Mouse (Mus musculus): Measurements from ENCODE around the gene Slc19a1. TPM values are rescaled to one million over a fixed set of nuclear protein-coding genes. Genes with fewer than 3 reads are reported as not detected.

Slc19a1 gene
- total RNA-seq, 2 experiments from 2014 or later, result 24.3 to 25.5 TPM

DNA sequence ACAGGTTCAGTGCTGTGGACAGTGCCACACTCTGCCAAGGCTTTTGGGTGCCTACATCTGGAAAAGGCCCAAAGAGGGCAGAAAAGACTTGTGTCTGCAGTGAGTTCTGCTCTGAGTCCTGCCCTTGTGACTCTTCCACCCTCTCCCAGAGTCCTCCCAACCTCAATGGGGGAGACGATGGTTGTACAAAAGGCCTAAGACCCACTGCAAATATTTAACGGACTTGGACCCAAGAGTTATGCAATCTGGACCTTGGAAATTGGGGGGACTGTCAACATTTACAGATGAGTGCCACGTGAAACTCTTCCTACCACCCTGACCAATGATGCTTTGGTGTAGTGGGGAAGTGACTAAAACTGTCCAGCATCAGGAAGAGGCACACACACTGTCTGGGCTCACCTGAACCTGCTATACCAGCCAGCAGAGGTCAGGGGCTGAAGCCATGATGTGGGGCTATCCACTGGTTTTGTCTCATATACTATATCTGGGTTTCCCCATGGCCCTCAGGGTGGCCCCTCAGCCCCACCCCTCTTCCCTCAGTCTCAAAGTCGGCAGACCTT, 59.6 kb downstream of the Slc19a1 start:
- no peak for DNase-seq (ENCODE audit: low spot score in 2 of 2)

DNA sequence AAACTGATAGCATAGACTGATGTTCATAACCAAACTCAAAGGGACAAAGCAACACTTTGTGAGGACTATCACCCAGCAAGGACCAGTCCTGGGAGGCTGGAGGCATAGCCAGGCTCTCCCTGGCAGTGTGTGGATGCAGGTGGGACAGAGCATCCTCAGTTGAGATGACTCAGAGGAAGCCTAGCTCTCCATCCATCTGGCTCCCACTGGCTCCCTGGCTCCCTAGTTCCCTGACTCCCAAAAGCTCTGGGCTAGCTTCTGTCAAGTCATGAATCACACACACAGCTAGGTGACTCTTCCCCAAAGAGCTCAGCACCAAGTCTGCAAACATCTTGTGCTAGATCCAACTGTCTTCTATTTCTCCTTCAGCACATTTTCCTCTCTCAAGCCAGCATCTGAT, 61.8 kb downstream of the Slc19a1 start:
- no peak for DNase-seq (ENCODE audit: low spot score in 2 of 2)

DNA sequence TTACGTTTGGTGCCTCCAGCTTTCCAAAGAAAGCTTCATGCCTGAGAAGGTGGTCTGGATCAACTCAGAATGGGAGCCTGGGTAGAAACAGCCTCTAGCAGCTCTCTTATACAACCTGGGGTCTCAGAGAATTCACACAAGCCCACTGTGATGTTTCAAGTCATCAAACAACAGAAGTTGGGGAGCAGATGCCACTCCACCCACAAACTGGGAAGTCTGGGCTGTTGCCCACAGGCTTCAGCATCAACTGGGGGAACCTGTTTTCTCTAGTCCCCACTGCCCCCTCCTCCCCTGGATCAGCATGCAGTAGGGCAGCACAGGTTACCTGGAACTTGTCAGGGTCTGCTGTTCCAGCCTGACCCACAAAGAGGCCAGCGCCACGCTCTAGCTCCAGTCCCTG, 63.6 kb downstream of the Slc19a1 start:
- DNase-seq (ENCODE audit: low spot score in 2 of 2), result no peak

DNA sequence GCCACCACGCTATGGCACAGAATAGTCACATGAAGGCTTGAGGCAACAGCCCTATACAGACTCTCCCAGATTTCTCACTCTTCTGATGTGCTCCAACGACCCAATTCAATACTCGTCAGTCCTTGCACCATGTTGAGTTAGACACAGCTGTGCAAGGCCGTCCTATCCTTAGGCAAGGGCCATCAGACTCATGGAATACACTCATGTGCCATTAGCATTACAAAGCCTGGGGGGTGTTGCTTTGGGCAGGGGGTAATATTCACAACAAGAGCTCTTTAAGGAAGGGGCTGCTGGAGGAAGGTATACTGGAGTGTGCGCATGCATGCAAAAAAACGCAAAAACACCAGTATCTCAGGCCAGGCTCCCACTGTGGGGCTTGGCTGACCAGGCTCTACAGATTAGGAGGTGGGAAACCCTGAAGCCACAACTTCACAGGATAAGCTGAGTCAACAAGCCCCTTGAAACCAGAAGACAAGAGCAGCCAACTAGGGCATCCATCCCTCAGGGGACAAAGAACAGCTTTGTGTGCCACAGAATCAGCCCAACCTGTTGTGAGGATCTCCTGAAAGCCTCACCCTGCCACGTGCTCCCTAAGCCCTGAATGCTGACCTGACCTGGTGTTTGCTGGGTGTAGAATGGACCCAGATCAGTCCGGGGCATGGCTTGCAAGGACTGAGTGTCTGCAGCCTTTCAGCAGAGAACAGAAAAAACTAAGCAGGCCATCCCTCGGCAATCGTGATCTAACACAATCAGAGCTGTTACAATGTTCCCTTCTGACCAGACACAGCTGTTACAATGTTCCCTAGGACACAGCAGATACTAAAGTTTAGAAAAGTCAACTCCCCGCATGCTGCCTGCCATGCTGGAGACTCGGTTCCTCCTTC, 65.2 kb downstream of the Slc19a1 start:
- DNase-seq (ENCODE audit: low spot score in 2 of 2), result no peak

DNA sequence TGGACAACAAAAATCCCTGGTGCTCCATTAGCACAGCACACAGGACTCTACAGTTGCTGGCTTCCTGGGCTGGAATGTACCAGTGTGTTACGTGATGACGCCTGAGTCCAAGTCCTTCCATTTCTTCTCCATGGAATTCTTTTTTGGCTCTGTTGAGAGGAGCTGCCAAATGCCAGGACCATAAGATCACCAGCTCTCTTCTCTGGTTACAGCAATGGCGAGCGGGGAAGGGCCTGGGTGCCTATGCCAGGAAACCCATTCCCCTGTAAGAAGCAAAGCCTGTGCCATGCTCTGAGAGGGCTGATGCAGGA, 65.8 kb downstream of the Slc19a1 start:
- DNase-seq (ENCODE audit: low spot score in 2 of 2), result no peak

DNA sequence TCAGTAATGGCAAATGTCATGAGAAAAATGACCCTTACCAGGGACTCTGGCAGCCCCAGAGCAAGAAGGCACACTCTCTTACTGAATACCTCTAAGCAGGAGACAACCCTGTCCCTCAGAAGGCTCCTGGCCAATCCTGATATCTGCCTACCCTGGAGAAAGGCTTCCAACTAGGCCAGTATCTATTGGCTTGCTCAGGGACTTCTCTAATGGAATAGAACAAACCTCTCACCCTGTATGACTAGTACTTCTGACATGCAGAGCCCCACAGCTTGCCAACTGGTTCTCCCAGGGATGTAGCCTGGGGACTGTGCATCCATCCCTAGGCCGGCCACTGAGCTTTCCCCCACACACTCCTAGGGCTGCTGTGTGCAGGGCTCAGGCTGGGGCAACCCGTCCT, 66.6 kb downstream of the Slc19a1 start:
- no peak for DNase-seq (ENCODE audit: low spot score in 2 of 2)

DNA sequence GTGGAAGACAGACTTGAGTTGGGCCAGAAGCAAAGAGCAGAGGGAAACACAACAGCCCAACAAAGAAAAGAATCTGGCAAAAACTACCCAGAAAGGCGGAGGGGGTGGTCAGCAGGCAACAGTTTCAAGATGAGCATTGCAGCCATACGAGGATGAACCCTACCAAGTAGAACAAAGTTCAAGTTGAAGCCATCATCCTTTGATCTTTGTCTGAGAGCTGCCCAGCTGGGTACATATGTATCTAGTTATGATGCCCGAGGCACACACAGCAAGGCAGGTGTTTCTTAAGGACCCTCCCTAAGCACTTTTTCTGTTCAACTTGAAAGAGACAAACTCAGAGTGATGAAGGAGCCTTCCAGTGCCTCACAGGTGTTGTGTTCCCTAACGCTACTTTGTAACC, 67.7 kb downstream of the Slc19a1 start:
- no peak for DNase-seq (ENCODE audit: low spot score in 2 of 2)

DNA sequence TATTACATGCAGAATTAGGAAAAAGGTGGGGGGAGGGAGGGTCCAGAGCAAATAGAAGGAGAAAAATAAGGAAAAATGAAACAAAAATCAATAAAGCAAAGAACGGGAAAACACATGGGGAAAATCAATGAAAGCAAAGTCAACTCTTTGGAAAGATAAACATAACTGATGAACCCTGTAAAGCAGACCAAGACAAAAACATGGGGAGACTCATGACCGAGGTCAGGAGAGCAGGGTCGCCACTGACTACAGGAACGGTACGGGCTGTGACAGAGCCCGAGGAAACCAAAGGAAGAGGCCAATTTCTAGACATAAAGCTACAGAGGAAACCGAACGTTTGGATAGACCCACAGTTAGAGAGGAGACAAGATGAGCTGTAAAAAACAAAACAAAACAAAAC, 71.6 kb downstream of the Slc19a1 start:
- no peak for DNase-seq (ENCODE audit: low spot score in 2 of 2)

DNA sequence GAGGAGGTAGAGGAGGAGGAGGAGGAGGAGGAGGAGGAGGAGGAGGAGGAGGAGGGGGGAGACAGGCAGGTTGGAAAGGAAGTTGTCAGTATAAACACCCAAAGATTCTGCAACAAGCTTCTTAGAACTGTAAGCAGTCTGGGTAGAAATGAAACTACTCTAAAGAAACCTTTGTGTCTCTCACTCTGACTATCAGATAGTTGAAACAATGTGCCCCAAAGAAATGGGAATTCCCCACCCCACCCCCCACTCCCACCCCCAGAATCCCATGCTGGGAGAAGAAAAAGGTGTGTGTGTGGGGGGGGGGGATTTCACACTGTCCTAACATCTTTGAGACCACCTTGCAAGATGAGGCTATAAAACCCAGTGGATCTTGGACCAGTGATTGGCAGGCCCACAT, 72.3 kb downstream of the Slc19a1 start:
- no peak for DNase-seq (ENCODE audit: low spot score in 2 of 2)

DNA sequence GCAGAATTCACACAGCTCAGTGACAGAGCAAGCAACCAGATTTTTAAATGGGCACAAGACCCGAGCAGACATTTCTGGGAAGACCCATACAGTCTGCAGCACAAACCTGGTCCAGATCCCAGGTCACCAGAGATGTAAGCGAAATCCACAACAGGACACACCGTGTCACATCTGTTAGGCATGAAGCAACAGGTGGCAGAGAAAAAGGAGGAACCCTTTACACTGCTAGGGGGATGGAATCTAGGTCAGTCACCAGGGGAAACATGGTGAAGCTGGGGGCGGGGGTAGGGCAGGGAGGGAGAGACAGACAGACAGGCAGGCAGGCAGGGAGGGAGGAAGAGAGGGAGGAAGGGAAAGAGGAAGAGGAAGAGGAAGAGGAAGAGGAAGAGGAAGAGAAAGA, 76.1 kb downstream of the Slc19a1 start:
- no peak for DNase-seq (ENCODE audit: low spot score in 2 of 2)

DNA sequence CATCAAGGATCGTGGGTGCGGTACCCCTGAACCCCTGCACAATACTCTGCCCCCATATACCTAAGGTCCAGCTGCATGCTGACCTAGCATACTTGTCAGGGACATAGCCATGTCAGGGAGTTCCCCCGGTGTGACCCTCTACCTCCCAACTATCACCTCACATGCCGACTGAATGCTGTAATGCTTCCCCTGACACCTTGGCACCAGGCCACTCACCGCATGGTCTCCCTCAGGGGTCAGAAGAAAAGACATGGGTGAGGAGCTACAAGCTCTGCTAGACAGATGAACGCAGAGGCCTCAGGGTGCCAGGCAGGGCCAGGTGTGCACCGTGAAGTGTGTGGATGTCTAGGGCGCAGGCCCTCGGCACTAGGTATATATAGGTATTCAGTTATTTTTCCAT, 78.0 kb downstream of the Slc19a1 start:
- no peak for DNase-seq (ENCODE audit: low spot score in 2 of 2)

Other genes starting within 250 kb of the Slc19a1 start
- gene Pcbp3, start 70.4 kb upstream of the Slc19a1 start, total RNA-seq (2021), result 10 to 100 TPM; 59.8 to 72.3 TPM
- 1 to 10 TPM; 7.3 to 9.8 TPM for gene Col18a1, start 134.3 kb downstream of the Slc19a1 start, total RNA-seq (2021)
- gene Pofut2, start 227.0 kb downstream of the Slc19a1 start, total RNA-seq (2021), result 10 to 100 TPM; 32.2 to 36.7 TPM

Data from layer of hippocampus, postnatal 14 days (tissue).